Mouse (Mus musculus) cerebellum, adult 11 months (tissue): ENCODE data around the gene Eif3l.

Experiments used
- DNase-seq: peaks from one replicate; pipeline ENCODE4 v3.0.0; 2022

Eif3l gene

GRCm38 (mm10) chr15:79126217-79126932 is 51.4 kb downstream of the Eif3l start:
- peak; percentile 46 for DNase-seq

- DNase-seq: no peak
Observed at GRCm38 (mm10) chr15:79127101-79127500, 52.1 kb downstream of the Eif3l start.

- DNase-seq: no peak
Observed at GRCm38 (mm10) chr15:79128208-79128607, 53.2 kb downstream of the Eif3l start.

GRCm38 (mm10) chr15:79129311-79129710 is 54.3 kb downstream of the Eif3l start:
- DNase-seq: no peak

- DNase-seq: no peak
Observed at GRCm38 (mm10) chr15:79130782-79131181, 55.8 kb downstream of the Eif3l start.

GRCm38 (mm10) chr15:79131442-79131841 is 56.5 kb downstream of the Eif3l start:
- peak; percentile 85 for DNase-seq

GRCm38 (mm10) chr15:79133191-79133661 is 58.2 kb downstream of the Eif3l start:
- DNase-seq: no peak

- DNase-seq: no peak
Observed at GRCm38 (mm10) chr15:79134496-79135270, 59.7 kb downstream of the Eif3l start.

GRCm38 (mm10) chr15:79135332-79135731 is 60.4 kb downstream of the Eif3l start:
- DNase-seq: no peak

GRCm38 (mm10) chr15:79135783-79136575 is 61.0 kb downstream of the Eif3l start:
- DNase-seq: no peak

GRCm38 (mm10) chr15:79139640-79140039 is 64.7 kb downstream of the Eif3l start:
- no peak for DNase-seq

- peak; percentile 92 for DNase-seq
Observed at GRCm38 (mm10) chr15:79140866-79141565, 66.0 kb downstream of the Eif3l start, which contains the start of the genes Polr2f and 1700088E04Rik. TSS of gene Polr2f (plus strand) at chr15:79141009. TSS of gene 1700088E04Rik (minus strand) at chr15:79141253.

GRCm38 (mm10) chr15:79141566-79141917 is 66.6 kb downstream of the Eif3l start:
- DNase-seq: no peak

GRCm38 (mm10) chr15:79143316-79143715 is 68.3 kb downstream of the Eif3l start:
- no peak for DNase-seq
